Mouse (Mus musculus) cortical plate, adult 2 months (tissue): Measurements from ENCODE around the gene Mical2. TPM values are rescaled to one million over a fixed set of nuclear protein-coding genes. Genes with fewer than 3 reads are reported as not detected.

Source experiments
- H3K27ac ChIP-seq: fragments of 200-500 bp; 2 replicates; pipeline ENCODE4 v1.5.1; 2012; ENCODE audit warnings: low read length, control low read depth, inconsistent platforms; ENCODE audit not compliant: insufficient read depth
- H3K4me1 ChIP-seq: fragments of 200-500 bp; 2 replicates; pipeline ENCODE4 v1.6.1; 2011; ENCODE audit warnings: low read length; ENCODE audit not compliant: control insufficient read depth, insufficient read depth
- H3K4me3 ChIP-seq: fragments of 200-500 bp; 2 replicates; pipeline ENCODE4 v1.5.1; 2011; ENCODE audit warnings: mild to moderate bottlenecking, low read length, control low read depth; ENCODE audit not compliant: insufficient read depth
- CTCF ChIP-seq: fragments of 200-500 bp; IDR thresholded peaks from 2 replicates; pipeline ENCODE4 v1.5.1; 2011; ENCODE audit warnings: mild to moderate bottlenecking, control low read depth, low read length; ENCODE audit not compliant: insufficient read depth; ENCODE audit errors: extremely low read depth
- POLR2A ChIP-seq: fragments of 200-500 bp; IDR thresholded peaks from 2 replicates; pipeline ENCODE4 v1.6.1; 2011; ENCODE audit warnings: mild to moderate bottlenecking, low read length, control low read depth; ENCODE audit not compliant: insufficient read depth; ENCODE audit errors: extremely low read depth
- polyA plus RNA-seq: library from polyadenylated mRNA; depleted of rRNA; stranded (reverse); fragments of >200 nt; gene quantifications from 2 replicates; pipeline ENCODE4 v1.2.3, GENCODE M21; 2012

The Mical2 gene
- polyA plus RNA-seq, 1 experiment, result 371 TPM

DNA sequence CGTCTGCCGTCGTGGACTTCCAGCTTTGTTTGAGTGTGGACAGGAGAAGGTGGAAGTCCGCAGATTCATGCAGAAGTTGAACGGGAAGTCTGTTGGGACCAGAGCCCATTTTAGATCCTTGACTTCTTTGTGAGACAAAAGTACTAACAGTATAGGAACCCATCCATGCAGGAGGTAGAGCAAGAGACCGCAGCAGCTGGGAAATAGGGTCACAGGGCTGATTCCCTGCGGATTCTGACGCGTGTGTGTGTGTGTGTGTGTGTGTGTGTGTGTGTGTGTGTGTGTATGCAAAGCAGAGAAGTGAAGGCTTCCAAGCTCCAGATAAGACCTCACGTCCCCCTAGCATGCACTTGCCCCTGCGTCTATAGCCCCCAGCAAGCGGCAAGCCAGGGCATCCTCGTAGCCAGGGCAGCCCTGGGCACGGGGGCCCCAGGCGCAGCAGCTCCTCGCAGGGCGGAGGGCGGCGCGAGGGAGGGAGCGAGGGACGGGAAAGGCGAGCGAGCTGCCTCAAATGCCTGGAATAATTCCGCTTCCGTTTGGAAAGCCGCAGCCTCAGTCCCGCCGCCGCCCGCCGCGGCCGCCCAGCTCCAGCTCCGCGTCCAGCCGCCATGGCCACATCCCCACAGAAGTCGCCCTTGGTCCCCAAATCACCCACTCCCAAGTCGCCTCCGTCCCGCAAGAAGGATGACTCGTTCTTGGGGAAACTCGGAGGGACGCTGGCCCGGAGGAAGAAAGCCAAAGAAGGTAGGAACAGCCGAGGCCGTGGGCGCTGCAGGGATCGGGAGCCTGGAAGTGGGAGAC, 201.9 kb downstream of the Mical2 start, which contains the start of gene Parva:
Gene Parva, plus strand, starts transcription at position 149 of the 801 bp plus-strand sequence.
- Histone ChIP-seq H3K27ac (peak within 1 kb of the TSS; percentile 56; the same call in 1 of the 2 replicates), H3K4me3 (peak within 1 kb of the TSS; percentile 45), H3K4me1 (no peaks in the 10 kb centered on the region)
- TF ChIP-seq CTCF, result no peak
- no peak for TF ChIP-seq POLR2A

- peak overlapping the region; percentile 45 for H3K4me3 ChIP-seq
- no peaks in the 10 kb centered on the region for H3K4me1 ChIP-seq
- 0 out of 2 replicates have a peak, but pooled peaks have one; percentile 27 for TF ChIP-seq POLR2A
- no peak for TF ChIP-seq CTCF
- peak overlapping the region; percentile 56; the same call in 1 of the 2 replicates for H3K27ac ChIP-seq
Observed at GRCm38 (mm10) chr7:112428158-112428535, 202.5 kb downstream of the Mical2 start.

DNA sequence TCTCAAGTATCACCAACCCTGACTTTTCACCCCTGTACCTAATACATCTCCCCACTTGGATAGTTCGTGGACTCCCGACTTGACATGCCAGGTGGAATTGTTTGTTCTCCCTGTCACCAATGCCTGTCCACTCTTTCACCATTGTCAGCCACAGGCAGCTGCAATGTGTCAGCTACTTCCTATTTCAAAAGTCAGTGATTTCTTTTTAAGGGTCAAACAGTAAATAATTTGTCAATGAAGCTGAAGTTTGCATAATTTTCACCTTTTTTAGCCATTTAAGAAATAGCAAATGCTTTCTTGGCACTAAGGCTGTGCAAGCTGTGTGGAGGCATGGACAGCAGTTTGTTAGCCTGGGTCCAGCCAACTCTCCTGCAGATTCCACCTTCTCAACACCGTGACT, 214.2 kb downstream of the Mical2 start:
- no peak overlapping the region for H3K4me3 ChIP-seq
- TF ChIP-seq POLR2A, result no peak
- no peak for TF ChIP-seq CTCF
- no peak overlapping the region for H3K27ac ChIP-seq
- no peaks in the 10 kb centered on the region for H3K4me1 ChIP-seq

- no peak for TF ChIP-seq POLR2A
- no peak for TF ChIP-seq CTCF
- Histone ChIP-seq H3K27ac (no peak overlapping the region), H3K4me1 (no peaks in the 10 kb centered on the region), H3K4me3 (no peak overlapping the region)
Observed at GRCm38 (mm10) chr7:112444152-112444984, 218.7 kb downstream of the Mical2 start.

GRCm38 (mm10) chr7:112444985-112445367, 219.3 kb downstream of the Mical2 start:
- Histone ChIP-seq H3K4me1 (no peaks in the 10 kb centered on the region), H3K4me3 (no peak overlapping the region), H3K27ac (no peak overlapping the region)
- TF ChIP-seq CTCF, result no peak

GRCm38 (mm10) chr7:112446498-112446897, 220.8 kb downstream of the Mical2 start:
- TF ChIP-seq CTCF (no peak), POLR2A (no peak)
- Histone ChIP-seq H3K4me3 (no peak overlapping the region), H3K27ac (no peak overlapping the region)

DNA sequence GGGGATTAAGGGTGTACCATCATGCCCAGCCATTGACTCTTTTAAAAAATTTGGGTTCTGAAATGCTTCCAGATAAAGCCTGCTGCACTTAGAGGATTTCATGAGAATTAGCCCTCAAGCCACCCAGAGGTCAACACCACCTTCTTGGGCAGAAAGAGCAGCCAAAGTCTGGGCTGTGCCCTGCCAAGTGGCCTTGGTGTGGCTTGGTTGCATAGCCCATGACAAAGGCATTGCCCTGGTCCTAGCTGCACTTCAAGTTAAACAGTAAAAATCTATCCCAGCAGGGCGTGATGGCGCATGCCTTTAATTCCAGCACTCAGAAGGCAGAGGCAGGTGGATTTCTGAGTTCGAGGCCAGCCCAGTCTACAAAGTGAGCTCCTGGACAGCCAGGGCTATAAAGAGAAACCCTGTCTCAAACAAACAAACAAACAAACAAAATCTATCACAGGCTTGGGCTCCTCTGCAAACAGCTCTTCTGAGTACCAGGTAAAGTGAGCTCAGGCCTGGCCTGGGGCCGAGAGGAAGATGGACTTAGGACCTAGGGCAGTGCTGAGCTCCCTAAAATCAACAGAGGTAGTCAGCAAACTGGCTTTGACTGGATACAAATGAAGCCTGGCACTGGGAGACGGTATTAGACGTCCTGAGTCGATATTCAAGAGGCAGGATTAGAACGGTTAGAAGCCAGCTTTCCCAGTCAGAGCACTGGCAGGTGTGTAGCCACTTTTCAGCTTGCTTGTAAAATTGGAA, 224.5 kb downstream of the Mical2 start:
- TF ChIP-seq CTCF (no peak), POLR2A (no peak)
- no peak overlapping the region for H3K27ac ChIP-seq
- no peak overlapping the region for H3K4me3 ChIP-seq
- no peaks in the 10 kb centered on the region for H3K4me1 ChIP-seq

More at GRCm38 (mm10) chr7:112446498-112446897, 220.8 kb downstream of the Mical2 start:
- H3K4me1 ChIP-seq, result no peaks in the 10 kb centered on the region

- no peak overlapping the region for H3K27ac ChIP-seq
- no peak overlapping the region for H3K4me3 ChIP-seq
- no peaks in the 10 kb centered on the region for H3K4me1 ChIP-seq
- no peak for TF ChIP-seq CTCF
- no peak for TF ChIP-seq POLR2A
Observed at GRCm38 (mm10) chr7:112452471-112452870, 226.8 kb downstream of the Mical2 start.

- no peak overlapping the region for H3K4me3 ChIP-seq
- TF ChIP-seq POLR2A, result no peak
- no peak for TF ChIP-seq CTCF
- H3K27ac ChIP-seq, result no peak overlapping the region
- no peaks in the 10 kb centered on the region for H3K4me1 ChIP-seq
Observed at GRCm38 (mm10) chr7:112453805-112454214, 228.2 kb downstream of the Mical2 start.
